1 mouse cellular context compared by ENCODE assay signal in the genomic region with DNA sequence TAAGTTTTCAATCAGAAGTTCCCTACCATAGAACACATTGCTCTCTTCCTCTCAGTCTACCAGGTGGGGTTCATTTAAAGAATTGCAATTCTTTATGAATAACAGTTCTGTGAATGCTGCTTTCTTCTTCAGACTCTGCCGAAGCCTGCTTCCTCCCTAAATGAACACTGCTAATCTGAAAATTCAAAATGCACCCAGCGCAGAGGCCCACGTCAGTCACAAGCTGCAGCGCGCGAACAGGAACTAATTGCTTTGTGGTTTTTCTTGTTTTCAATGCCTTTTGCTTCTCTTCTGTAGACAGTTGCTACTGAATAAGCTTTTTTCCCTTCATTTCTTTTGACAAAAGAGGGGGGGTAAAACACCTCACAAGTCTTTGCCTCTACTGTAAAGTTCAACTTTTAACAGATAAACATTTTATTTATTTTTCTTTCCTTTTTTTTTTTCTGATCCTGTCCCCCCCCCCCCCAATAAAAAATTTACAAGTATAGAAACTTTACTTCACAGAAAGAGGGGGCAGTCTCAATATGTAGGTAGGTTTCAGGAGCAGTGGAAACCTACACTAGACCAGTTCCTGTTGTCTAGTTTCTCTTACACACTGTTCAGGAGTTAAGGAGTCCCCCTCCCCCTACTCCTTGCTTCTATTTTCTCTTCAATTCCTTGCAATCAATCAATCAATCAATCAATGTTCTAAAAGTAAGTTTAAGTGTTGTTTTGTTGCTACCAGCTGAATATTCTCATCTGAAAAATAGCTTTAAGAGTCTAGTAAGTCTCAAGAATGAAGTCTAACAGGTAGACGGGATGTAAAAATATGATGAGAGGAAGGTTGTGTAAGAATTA.
A peak's percentile ranks its signal among the peaks of the same experiment; 100 is the strongest.
TF ChIP-seq lines count a peak whose summit lies in the region.

No protein-coding gene starts in this region.

TF ChIP-seq in CH12.LX, 34 proteins besides CTCF, POLR2A, EP300 and RAD21 (continued from another document):
- TF ChIP-seq IRF4 (IDR thresholded peaks at IDR 0.05; ENCODE audit: low read depth, low read length) (0 out of 2 replicates have a peak, but pooled peaks have one; percentile 5), NRF1 (IDR thresholded peaks at IDR 0.05; ENCODE audit: low read depth, low read length) (no peak), JUND (conservative IDR thresholded peaks at IDR 0.05; ENCODE audit: low read depth, low read length) (peak; percentile 23; the same call in 1 of the 2 replicates), JUN (IDR thresholded peaks at IDR 0.05; ENCODE audit: insufficient read depth, low read depth, low read length) (no peak), BHLHE40 (IDR thresholded peaks at IDR 0.05; ENCODE audit: low read depth, low read length) (peak; percentile 34; the same call in 1 of the 2 replicates), TCF12 (IDR thresholded peaks at IDR 0.05; ENCODE audit: low read depth, low read length) (0 out of 2 replicates have a peak, but pooled peaks have one; percentile 25), ELF1 (IDR thresholded peaks at IDR 0.05; ENCODE audit: low read depth, low read length) (peak; percentile 57; the same call in 1 of the 2 replicates), USF1 (IDR thresholded peaks at IDR 0.05; ENCODE audit: low read depth, low read length) (no peak), SIN3A (IDR thresholded peaks at IDR 0.05; ENCODE audit: low read length) (no peak), RCOR1 (conservative IDR thresholded peaks at IDR 0.05; ENCODE audit: low read depth, low read length) (no peak), PAX5 (IDR thresholded peaks at IDR 0.05; ENCODE audit: low read length) (no peak), POLR2AphosphoS2 (IDR thresholded peaks at IDR 0.05; ENCODE audit: low read depth, low read length) (no peak), MXI1 (IDR thresholded peaks at IDR 0.05; ENCODE audit: low read depth, low read length) (no peak), TBP (conservative IDR thresholded peaks at IDR 0.05; ENCODE audit: low read depth, low read length) (0 out of 2 replicates have a peak, but pooled peaks have one; percentile 53), MAX (IDR thresholded peaks at IDR 0.05; ENCODE audit: low read length) (no peak; the same call in 1 of the 2 replicates), ETS1 (conservative IDR thresholded peaks at IDR 0.05; ENCODE audit: low read depth, low read length) (0 out of 2 replicates have a peak, but pooled peaks have one; percentile 9), MEF2A (IDR thresholded peaks at IDR 0.05; ENCODE audit: borderline replicate concordance, low read depth, low read length) (peak; percentile 37; the same call in 1 of the 2 replicates), KAT2A (IDR thresholded peaks at IDR 0.05; ENCODE audit: insufficient replicate concordance, low read length) (no peak), MYC (IDR thresholded peaks at IDR 0.05; ENCODE audit: low read depth, low read length) (no peak)
